Mouse (Mus musculus) ES-E14 (cell line): Measurements from ENCODE around the gene Nipbl.

Experiments used
- HCFC1 ChIP-seq: IDR thresholded peaks from 2 replicates; pipeline ENCODE4 v1.6.1; 2012; ENCODE audit warnings: low read length, inconsistent platforms, borderline replicate concordance; ENCODE audit not compliant: insufficient read depth
- MAFK ChIP-seq: IDR thresholded peaks from 2 replicates; pipeline ENCODE4 v1.6.1; 2014; ENCODE audit warnings: mild to moderate bottlenecking, low read depth, low read length, inconsistent platforms; ENCODE audit not compliant: insufficient read depth

DNA sequence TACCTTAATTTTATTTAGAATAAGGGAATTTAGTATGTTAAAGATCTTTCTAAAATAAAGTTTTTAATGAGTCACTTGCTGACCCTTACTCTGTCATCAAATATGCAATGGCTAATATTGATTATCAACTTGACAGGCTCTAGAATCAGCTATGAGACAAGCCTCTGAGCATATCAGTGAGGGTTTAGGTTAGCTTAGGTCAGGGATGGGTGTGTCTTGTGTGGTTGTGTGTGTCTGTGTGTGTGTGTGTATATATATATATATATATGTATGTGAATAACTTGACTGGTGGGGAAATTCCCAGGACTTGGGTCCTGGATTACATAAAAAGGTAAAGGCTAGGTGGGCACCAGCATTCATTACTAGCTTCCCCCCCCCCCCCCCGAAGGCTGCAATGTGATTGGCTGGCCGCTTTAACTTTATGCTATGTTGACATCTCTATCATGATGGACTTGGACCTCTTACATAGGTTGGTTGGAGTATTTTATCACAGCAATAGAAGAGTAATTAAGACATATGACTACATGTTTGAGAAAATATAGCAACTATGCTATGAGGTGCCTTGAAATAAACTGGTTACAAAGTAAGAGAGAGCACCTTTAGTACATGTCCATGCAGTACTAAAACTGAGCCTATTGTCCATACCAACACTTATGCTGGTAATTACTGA lies 97.0 kb downstream of the Nipbl start:
- TF ChIP-seq HCFC1 (no peak), MAFK (no peak)
